21 mouse cellular contexts compared by ENCODE assay signal in the genomic region with DNA sequence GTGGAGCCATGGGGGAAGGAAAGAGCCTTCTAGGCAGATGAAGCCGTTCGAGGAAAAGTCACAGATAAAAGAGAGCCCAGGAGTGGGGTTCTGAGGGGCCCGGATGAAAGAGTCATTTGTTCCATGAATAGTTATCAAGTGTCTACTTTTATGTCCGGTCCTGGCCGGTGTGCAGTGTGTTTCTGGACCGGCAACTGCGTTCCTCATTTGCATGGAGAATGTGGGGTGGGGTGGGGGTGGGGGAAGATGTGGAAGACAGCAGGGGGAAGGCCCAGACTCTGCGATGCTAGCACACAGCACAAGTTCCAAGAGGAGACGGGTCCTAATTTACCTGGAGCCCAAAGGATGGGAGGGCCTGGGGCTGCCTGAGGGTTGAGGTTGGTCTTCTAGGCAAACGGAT. TPM values are rescaled to one million over a fixed set of nuclear protein-coding genes. Genes with fewer than 3 reads are reported as not detected.
DNase-seq lines count a peak whose midpoint lies in the region; ATAC-seq and TF ChIP-seq lines count a peak whose summit lies in the region.
"Had no signal": no experiment of that assay in that cellular context is flagged by ENCODE, and none has a peak within 500 bp of the region (broad histone marks: within the 10 kb centered on the region; RNA-seq: fewer than 3 reads in every experiment).

No protein-coding gene starts in this region.

- 60% methylated on average over 10 of the region's 10 CpGs for WGBS in forebrain, embryonic 12.5 days
- WGBS in forebrain, embryonic 13.5 days = 60% methylated on average over 10 of the region's 10 CpGs
- WGBS in embryonic facial prominence, embryonic 10.5 days = 61% methylated on average over 10 of the region's 10 CpGs

- peaks cover 37% of the 10 kb centered on the region for H3K27me3 ChIP-seq in forebrain, embryonic 12.5 days
- peaks cover 30% of the 10 kb centered on the region for H3K27me3 ChIP-seq in forebrain, embryonic 13.5 days
- H3K27me3 ChIP-seq in CH12.LX (replicated peaks) = peaks cover 87% of the 10 kb centered on the region
- peaks cover 55% of the 10 kb centered on the region for H3K27me3 ChIP-seq in embryonic facial prominence, embryonic 10.5 days (replicated peaks; ENCODE audit: low read depth, poor library complexity, severe bottlenecking)

- H3K4me3 ChIP-seq in forebrain, embryonic 12.5 days (replicated peaks) = no peak overlapping the region
- no peak overlapping the region for H3K4me3 ChIP-seq in forebrain, embryonic 13.5 days
- H3K4me3 ChIP-seq in CH12.LX (replicated peaks in 1 of 3; ENCODE audit: low read depth in 2 of 3, low read length in 2 of 3, poor library complexity in 1 of 3) (no peak overlapping the region), ES-E14 (ENCODE audit: insufficient read depth in 1 of 2, low read depth in 1 of 2, low read length in 2 of 2, poor library complexity in 1 of 2, severe bottlenecking in 1 of 2) (no peak overlapping the region)
- H3K4me3 ChIP-seq in embryonic facial prominence, embryonic 10.5 days = no peak overlapping the region
- H3K4me3 ChIP-seq: embryonic facial prominence, embryonic 12.5 days; forebrain, embryonic 15.5 days; heart, adult 2 months; heart, embryonic 15.5 days had no signal

- dilution Hi-C loops in CH12.LX (cut with MboI; ENCODE audit: extremely low pct_ligation_motif_present, extremely low pct_unique_long_range_greater_than_20kb, low sequenced_read_pairs) = no loop called here

- H3K79me2 ChIP-seq in CH12.LX (replicated peaks; ENCODE audit: control insufficient read depth, extremely low read depth, insufficient read depth, poor library complexity, severe bottlenecking) = no peaks in the 10 kb centered on the region

- ATAC-seq in forebrain, embryonic 12.5 days (ENCODE audit: low FRiP score) = no peak
- ATAC-seq in forebrain, embryonic 13.5 days = no peak
- ATAC-seq: forebrain, embryonic 15.5 days; intestine, embryonic 16.5 days had no signal

- in situ Hi-C loops in CH12.LX (cut with MboI; ENCODE audit: low pct_ligation_motif_present, low pct_unique_long_range_greater_than_20kb, low sequenced_read_pairs) = loop anchor here (5.0 kb wide), 1 partner anchor 122 kb away; no protein-coding TSS in a partner anchor
- in situ Hi-C loops in ES-E14 (cut with MboI; ENCODE audit: low sequenced_read_pairs in 2 of 2, unreplicated experiment in 2 of 2) = loop anchor here in 1 of 2 experiments (25.0 kb wide), 1 partner anchor 407 kb away; a partner anchor contains a TSS

- no peak for TF ChIP-seq POLR2A in CH12.LX (IDR thresholded peaks at IDR 0.05; ENCODE audit: low read depth, low read length)

- no peaks in the 10 kb centered on the region for H3K9me3 ChIP-seq in forebrain, embryonic 12.5 days
- no peaks in the 10 kb centered on the region for H3K9me3 ChIP-seq in forebrain, embryonic 13.5 days (replicated peaks)
- H3K9me3 ChIP-seq in CH12.LX (replicated peaks; ENCODE audit: low read length) (no peaks in the 10 kb centered on the region), ES-E14 (ENCODE audit: control insufficient read depth, insufficient read depth, low read depth, low read length) (no peaks in the 10 kb centered on the region)
- H3K9me3 ChIP-seq in embryonic facial prominence, embryonic 10.5 days = no peaks in the 10 kb centered on the region
- H3K9me3 ChIP-seq: embryonic facial prominence, embryonic 12.5 days; forebrain, embryonic 15.5 days; heart, embryonic 15.5 days had no signal

- H3K9ac ChIP-seq in forebrain, embryonic 12.5 days = no peak overlapping the region
- H3K9ac ChIP-seq in forebrain, embryonic 13.5 days = no peak overlapping the region
- H3K9ac ChIP-seq in CH12.LX (ENCODE audit: insufficient read depth, low read depth) = no peak overlapping the region
- peak overlapping the region; percentile 12; the same call in 1 of the 2 replicates for H3K9ac ChIP-seq in ES-E14 (ENCODE audit: insufficient read depth, low read depth, low read length, poor library complexity, severe bottlenecking)
- H3K9ac ChIP-seq: embryonic facial prominence, embryonic 12.5 days; forebrain, embryonic 15.5 days; heart, embryonic 15.5 days; hindbrain, embryonic 14.5 days had no signal

- DNase-seq in CH12.LX (ENCODE audit: extremely low read depth) (peak; percentile 19), ES-E14 (ENCODE audit: low read depth, low spot score) (no peak)
- DNase-seq in embryonic facial prominence, embryonic 10.5 days (ENCODE audit: low spot score) = no peak
- no peak for DNase-seq in kidney, adult 11 months
- no peak for DNase-seq in urinary bladder, postnatal 10 days (ENCODE audit: low spot score)
- DNase-seq: adrenal gland, adult 2 months; adrenal gland, postnatal 25 days; cerebellum, postnatal 10 days; gastrocnemius, postnatal 10 days; heart, adult 2 months; heart, postnatal 14 days had no signal

- peaks cover 51% of the 10 kb centered on the region for H3K4me1 ChIP-seq in forebrain, embryonic 12.5 days
- peaks cover 51% of the 10 kb centered on the region for H3K4me1 ChIP-seq in forebrain, embryonic 13.5 days
- peaks cover 14 to 27% of the 10 kb centered on the region in 2 experiments for H3K4me1 ChIP-seq in CH12.LX (ENCODE audit: control insufficient read depth in 1 of 2, insufficient read depth in 2 of 2)
- peaks cover 3 to 36% of the 10 kb centered on the region in 2 experiments for H3K4me1 ChIP-seq in ES-E14 (ENCODE audit: control insufficient read depth in 2 of 2, insufficient read depth in 2 of 2, low read length in 2 of 2, poor library complexity in 1 of 2)
- H3K4me1 ChIP-seq in embryonic facial prominence, embryonic 10.5 days = peaks cover 67% of the 10 kb centered on the region

- TF ChIP-seq CTCF in CH12.LX (conservative IDR thresholded peaks at IDR 0.05 in 1 of 2, IDR thresholded peaks at IDR 0.05 in 1 of 2; ENCODE audit: low read depth in 2 of 2, low read length in 2 of 2) = no peak

- no peak for TF ChIP-seq RAD21 in CH12.LX (IDR thresholded peaks at IDR 0.05; ENCODE audit: low read depth, low read length)

- peak overlapping the region; percentile 32; the same call in 1 of the 2 replicates for H3K27ac ChIP-seq in forebrain, embryonic 12.5 days
- H3K27ac ChIP-seq in forebrain, embryonic 13.5 days = no peak overlapping the region
- H3K27ac ChIP-seq in CH12.LX (ENCODE audit: insufficient read depth, low read depth) = no peak overlapping the region
- H3K27ac ChIP-seq in ES-E14 (ENCODE audit: insufficient read depth, low read depth, low read length, poor library complexity, severe bottlenecking) = no peak overlapping the region
- H3K27ac ChIP-seq in embryonic facial prominence, embryonic 10.5 days (replicated peaks) = peak overlapping the region; percentile 12; the same call in 1 of the 2 replicates
- H3K27ac ChIP-seq: heart, adult 2 months; heart, embryonic 15.5 days; hindbrain, embryonic 14.5 days had no signal

- TF ChIP-seq EP300 in CH12.LX (IDR thresholded peaks at IDR 0.05; ENCODE audit: low read length) = no peak

- H3K36me3 ChIP-seq in forebrain, embryonic 12.5 days (replicated peaks) = no peaks in the 10 kb centered on the region
- H3K36me3 ChIP-seq in forebrain, embryonic 13.5 days (ENCODE audit: poor library complexity, severe bottlenecking) = no peaks in the 10 kb centered on the region
- H3K36me3 ChIP-seq in CH12.LX (replicated peaks in 1 of 2; ENCODE audit: control insufficient read depth in 1 of 2, insufficient read depth in 1 of 2, low read length in 1 of 2) (no peaks in the 10 kb centered on the region), ES-E14 (ENCODE audit: control insufficient read depth, insufficient read depth, low read length, poor library complexity, severe bottlenecking) (no peaks in the 10 kb centered on the region)
- no peaks in the 10 kb centered on the region for H3K36me3 ChIP-seq in embryonic facial prominence, embryonic 10.5 days (replicated peaks)
- H3K36me3 ChIP-seq: embryonic facial prominence, embryonic 12.5 days; forebrain, embryonic 15.5 days; heart, embryonic 15.5 days had no signal

- H3K4me2 ChIP-seq in forebrain, embryonic 12.5 days = no peak overlapping the region
- no peak overlapping the region for H3K4me2 ChIP-seq in forebrain, embryonic 13.5 days
- H3K4me2 ChIP-seq in CH12.LX (ENCODE audit: insufficient read depth, low read depth, poor library complexity, severe bottlenecking) = peak overlapping the region; percentile 14; the same call in 1 of the 2 replicates
- H3K4me2 ChIP-seq: embryonic facial prominence, embryonic 12.5 days; forebrain, embryonic 15.5 days; heart, embryonic 11.5 days; heart, embryonic 15.5 days; hindbrain, embryonic 14.5 days had no signal

TF ChIP-seq in CH12.LX, 34 proteins besides CTCF, POLR2A, EP300 and RAD21:
- no peak for TF ChIP-seq ZKSCAN1 (IDR thresholded peaks at IDR 0.05; ENCODE audit: borderline replicate concordance, low read depth, low read length)
- TF ChIP-seq RCOR1 (conservative IDR thresholded peaks at IDR 0.05; ENCODE audit: low read depth, low read length) = no peak
- TF ChIP-seq MAZ (IDR thresholded peaks at IDR 0.05; ENCODE audit: low read depth, low read length) = no peak
- no peak for TF ChIP-seq PAX5 (IDR thresholded peaks at IDR 0.05; ENCODE audit: low read length)
- no peak for TF ChIP-seq POLR2AphosphoS2 (IDR thresholded peaks at IDR 0.05; ENCODE audit: low read depth, low read length)
- TF ChIP-seq HCFC1 (IDR thresholded peaks at IDR 0.05; ENCODE audit: low read depth, low read length) = no peak
- no peak for TF ChIP-seq JUND (conservative IDR thresholded peaks at IDR 0.05; ENCODE audit: low read depth, low read length)
TF ChIP-seq in CH12.LX: peak in this region for 0.

TF ChIP-seq in ES-E14, 5 proteins besides CTCF, POLR2A, EP300 and RAD21:
- no peak for TF ChIP-seq HCFC1 (IDR thresholded peaks at IDR 0.05; ENCODE audit: borderline replicate concordance, insufficient read depth, low read length)
- no peak for TF ChIP-seq MAFK (IDR thresholded peaks at IDR 0.05; ENCODE audit: insufficient read depth, low read depth, low read length)
- TF ChIP-seq ZNF384 (IDR thresholded peaks at IDR 0.05; ENCODE audit: low read depth, low read length) = no peak
- TF ChIP-seq CHD2 (IDR thresholded peaks at IDR 0.05; ENCODE audit: low read depth, low read length) = no peak
- TF ChIP-seq ZC3H11A (IDR thresholded peaks at IDR 0.05; ENCODE audit: borderline replicate concordance, low read depth, low read length) = no peak

RNA-seq across cellular contexts. Expression of a gene that starts 4.9 kb away (rescaled TPM):
- 0.57 and 0.87 TPM in 2 replicates for polyA plus RNA-seq in forebrain, embryonic 12.5 days (2016; fragmentation: Nextera tagmentation; extraction: Ambion mirVana)
- 1.8 and 2.2 TPM in 2 replicates for polyA plus RNA-seq in forebrain, embryonic 13.5 days (2015; fragmentation: Nextera tagmentation; extraction: Ambion mirVana)
- total RNA-seq in CH12.LX (2012; rRNA removed) (0.17 TPM in 1 of 2 replicates, not detected in the other), CH12.LX (2014; rRNA removed) (not detected in 2 replicates), ES-E14 (2012; rRNA removed) (2.4 and 5.5 TPM in 2 replicates)
- not detected in 2 replicates for polyA plus RNA-seq in CH12.LX (2012; ENCODE audit: insufficient read length, low read depth)
- polyA plus RNA-seq in embryonic facial prominence, embryonic 10.5 days (2016; fragmentation: Nextera tagmentation; extraction: Ambion mirVana) = 0.50 and 0.54 TPM in 2 replicates
- total RNA-seq: hematopoietic stem cell, adult 5-6 weeks; MEL had no signal

Comparison
In these comparisons a context has a peak if more than half of its experiments do, and no peak if none do; other contexts are left out.
1. H3K27ac ChIP-seq: peak in forebrain, embryonic 12.5 days (single experiment) and embryonic facial prominence, embryonic 10.5 days (single experiment); none in forebrain, embryonic 13.5 days (single experiment), CH12.LX (single experiment) and ES-E14 (single experiment).